Mouse (Mus musculus): Measurements from ENCODE around the gene Alkal2. TPM values are rescaled to one million over a fixed set of nuclear protein-coding genes. Genes with fewer than 3 reads are reported as not detected.

The Alkal2 gene
- total RNA-seq (2012; rRNA removed) (not detected in 2 replicates), polyA plus RNA-seq (2012; ENCODE audit: insufficient read depth in 1 of 2, insufficient read length in 2 of 2, low read depth in 1 of 2, low replicate concordance in 2 of 2, missing spikeins in 1 of 2) (under 1 TPM in 1 of 2 experiments, not detected in 1; 0.04 TPM)

DNA sequence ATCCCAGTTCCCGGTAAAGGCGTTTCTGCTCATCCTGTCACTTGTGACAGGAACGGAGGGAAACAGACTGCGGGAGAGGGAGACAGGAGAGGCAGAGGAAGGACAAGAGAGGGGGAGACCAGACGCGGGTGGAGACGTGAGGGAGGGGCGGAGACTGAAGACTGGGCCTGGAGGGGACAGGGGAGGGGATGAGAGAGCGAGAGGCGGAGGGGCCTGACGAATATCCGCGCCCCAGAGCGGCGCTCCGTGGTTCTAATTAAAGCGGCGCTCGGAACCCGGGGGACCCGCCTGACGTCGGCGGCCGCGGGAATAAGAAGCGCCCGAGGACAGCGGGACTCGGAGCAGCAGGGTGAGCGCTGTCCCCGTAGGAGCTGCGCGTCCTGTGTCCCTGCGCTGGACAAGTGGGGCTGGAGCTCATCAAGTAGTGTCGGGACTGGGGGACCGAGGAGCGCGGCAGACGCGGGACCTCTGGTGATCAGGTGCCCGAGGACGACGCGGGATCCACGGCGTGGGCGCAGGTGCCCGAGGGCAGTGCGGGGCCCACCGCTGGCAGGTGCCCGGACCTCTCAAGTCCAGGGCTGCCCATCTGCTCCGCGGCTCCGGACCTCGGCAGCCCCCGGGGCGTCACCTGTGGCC is at the start of gene Alkal2:
TSS of gene Alkal2 (plus strand) at position 337 of the 636 bp plus-strand sequence.
- Histone ChIP-seq H3K9ac (ENCODE audit: control insufficient read depth, low read depth, low read length, poor library complexity, severe bottlenecking) (no peak within 1 kb of the TSS), H3K79me2 (ENCODE audit: control insufficient read depth, insufficient read depth, low read length, poor library complexity) (no peaks in the 10 kb centered on the region), H3K9me3 (replicated peaks; ENCODE audit: insufficient read depth, low read length) (no peaks in the 10 kb centered on the region), H3K27ac (ENCODE audit: control insufficient read depth, low read depth, low read length) (no peak within 1 kb of the TSS), H3K4me1 (ENCODE audit: control insufficient read depth in 1 of 2, insufficient read depth in 2 of 2, low read length in 2 of 2) (no peaks in the 10 kb centered on the region), H3K4me3 (ENCODE audit: control insufficient read depth in 1 of 2, insufficient read depth in 1 of 2, low read depth in 2 of 2, low read length in 2 of 2) (no peak within 1 kb of the TSS), H3K27me3 (ENCODE audit: control insufficient read depth in 1 of 2, insufficient read depth in 2 of 2, low read length in 2 of 2) (peaks cover 2 to 6% of the 10 kb centered on the region in 2 experiments; a peak in 3 of 4 replicates), H3K36me3 (ENCODE audit: control insufficient read depth in 1 of 2, insufficient read depth in 2 of 2, low read length in 2 of 2) (no peaks in the 10 kb centered on the region)
- DNase-seq (ENCODE audit: low read depth, low spot score) = no peak
- TF ChIP-seq SIN3A (IDR thresholded peaks at IDR 0.05; ENCODE audit: low read length) = no peak
- no peak for TF ChIP-seq MAFK (IDR thresholded peaks at IDR 0.05; ENCODE audit: borderline replicate concordance, low read depth, low read length)
- no peak for TF ChIP-seq MEF2A (IDR thresholded peaks at IDR 0.05; ENCODE audit: extremely low read depth, insufficient replicate concordance, low read depth, low read length, poor library complexity, severe bottlenecking)
- no peak for TF ChIP-seq NELFE (IDR thresholded peaks at IDR 0.05; ENCODE audit: low read depth, low read length)
- TF ChIP-seq MXI1 (IDR thresholded peaks at IDR 0.05; ENCODE audit: low read depth, low read length) = no peak
- no peak for TF ChIP-seq HCFC1 (IDR thresholded peaks at IDR 0.05; ENCODE audit: low read depth, low read length)
- TF ChIP-seq UBTF (IDR thresholded peaks at IDR 0.05; ENCODE audit: borderline replicate concordance, insufficient read depth, low read depth, low read length) = no peak
- no peak for TF ChIP-seq RCOR1 (IDR thresholded peaks at IDR 0.05; ENCODE audit: low read depth, low read length)
- no peak for TF ChIP-seq RAD21 (IDR thresholded peaks at IDR 0.05; ENCODE audit: low read depth, low read length)
- no peak for TF ChIP-seq POLR2AphosphoS5 (IDR thresholded peaks at IDR 0.05; ENCODE audit: borderline replicate concordance, low read depth, low read length)
- no peak for TF ChIP-seq ELF1 (IDR thresholded peaks at IDR 0.05; ENCODE audit: low read depth, low read length)
- TF ChIP-seq MYB (IDR thresholded peaks at IDR 0.05; ENCODE audit: low read depth, low read length) = no peak
- TF ChIP-seq ZMIZ1 (IDR thresholded peaks at IDR 0.05; ENCODE audit: low read depth, low read length) = no peak
- no peak for TF ChIP-seq MAZ (IDR thresholded peaks at IDR 0.05; ENCODE audit: low read depth, low read length)
- no peak for TF ChIP-seq TBP (IDR thresholded peaks at IDR 0.05; ENCODE audit: low read depth, low read length)
- no peak for TF ChIP-seq MAX (IDR thresholded peaks at IDR 0.05; ENCODE audit: low read length)
- TF ChIP-seq POLR2AphosphoS2 (IDR thresholded peaks at IDR 0.05; ENCODE audit: low read length) = no peak
- TF ChIP-seq GATA1 (IDR thresholded peaks at IDR 0.05; ENCODE audit: low read depth, low read length) = no peak
- TF ChIP-seq ETS1 (IDR thresholded peaks at IDR 0.05; ENCODE audit: low read depth, low read length) = no peak

- Histone ChIP-seq H3K79me2 (ENCODE audit: control insufficient read depth, insufficient read depth, low read length, poor library complexity) (no peaks in the 10 kb centered on the region), H3K27ac (ENCODE audit: control insufficient read depth, low read depth, low read length) (no peak overlapping the region), H3K9ac (ENCODE audit: control insufficient read depth, low read depth, low read length, poor library complexity, severe bottlenecking) (no peak overlapping the region)
Measured at GRCm38 (mm10) chr12:30848521-30848920, 35.6 kb upstream of the Alkal2 start.

More at GRCm38 (mm10) chr12:30848521-30848920, 35.6 kb upstream of the Alkal2 start:
- H3K9me3 ChIP-seq (replicated peaks; ENCODE audit: insufficient read depth, low read length) = no peaks in the 10 kb centered on the region
- no peaks in the 10 kb centered on the region for H3K4me1 ChIP-seq (ENCODE audit: control insufficient read depth in 1 of 2, insufficient read depth in 2 of 2, low read length in 2 of 2)
- H3K27me3 ChIP-seq (ENCODE audit: control insufficient read depth in 1 of 2, insufficient read depth in 2 of 2, low read length in 2 of 2) = no peaks in the 10 kb centered on the region
- TF ChIP-seq ETS1 (IDR thresholded peaks at IDR 0.05; ENCODE audit: low read depth, low read length) = no peak
- TF ChIP-seq ZMIZ1 (IDR thresholded peaks at IDR 0.05; ENCODE audit: low read depth, low read length) = no peak
- TF ChIP-seq MAZ (IDR thresholded peaks at IDR 0.05; ENCODE audit: low read depth, low read length) = no peak
- TF ChIP-seq TAL1 (IDR thresholded peaks at IDR 0.05; ENCODE audit: low read length) = no peak
- no peak for DNase-seq (ENCODE audit: low read depth, low spot score)
- no peak overlapping the region for H3K4me3 ChIP-seq (ENCODE audit: control insufficient read depth in 1 of 2, insufficient read depth in 1 of 2, low read depth in 2 of 2, low read length in 2 of 2)
- H3K36me3 ChIP-seq (ENCODE audit: control insufficient read depth in 1 of 2, insufficient read depth in 2 of 2, low read length in 2 of 2) = no peaks in the 10 kb centered on the region

Data from MEL (cell line).